Mouse (Mus musculus): ENCODE data around the gene Sbno1. TPM values are rescaled to one million over a fixed set of nuclear protein-coding genes. Genes with fewer than 3 reads are reported as not detected.
"Not testable (repeated sequence)": the region's sequence is repeated elsewhere in the genome, so short reads cannot be mapped to it uniquely, and the experiment has no call there.

Sbno1 gene
- polyA plus RNA-seq, 1 experiment from 2014 or later = 65.5 TPM

- WGBS = 87% methylated on average over 6 of the region's 6 CpGs
- Histone ChIP-seq H3K4me3 (no peak overlapping the region), H3K36me3 (peaks cover 15% of the 10 kb centered on the region), H3K9me3 (replicated peaks) (no peaks in the 10 kb centered on the region), H3K9ac (no peak overlapping the region), H3K4me2 (no peak overlapping the region), H3K27me3 (no peaks in the 10 kb centered on the region), H3K4me1 (replicated peaks) (no peaks in the 10 kb centered on the region), H3K27ac (no peak overlapping the region)
- ATAC-seq (replicated peaks; ENCODE audit: insufficient number of reproducible peaks, insufficient read depth, low FRiP score, low read depth) = no peak
These were observed 61.5 kb downstream of the Sbno1 start for GRCm38 (mm10) chr5:124364173-124364918.

GRCm38 (mm10) chr5:124362982-124363381 is 62.8 kb downstream of the Sbno1 start, which contains the start of gene Cdk2ap1:
TSS of gene Cdk2ap1 (minus strand) at chr5:124363082.
- not testable (repeated sequence) for H3K4me1 ChIP-seq (replicated peaks); H3K27me3 ChIP-seq; H3K36me3 ChIP-seq; ATAC-seq (replicated peaks; ENCODE audit: insufficient number of reproducible peaks, insufficient read depth, low FRiP score, low read depth); H3K4me3 ChIP-seq; H3K4me2 ChIP-seq; H3K9ac ChIP-seq; H3K27ac ChIP-seq; H3K9me3 ChIP-seq (replicated peaks)
- WGBS = 92% methylated on average over 5 of the region's 5 CpGs

GRCm38 (mm10) chr5:124359641-124360040 is 66.2 kb downstream of the Sbno1 start:
- no peak overlapping the region for H3K4me2 ChIP-seq
- 75% methylated on average over 2 of the region's 2 CpGs for WGBS
- no peaks in the 10 kb centered on the region for H3K27me3 ChIP-seq
- H3K27ac ChIP-seq = no peak overlapping the region
- H3K36me3 ChIP-seq = no peaks in the 10 kb centered on the region
- peaks cover 2% of the 10 kb centered on the region; the same call in 1 of the 2 replicates for H3K4me1 ChIP-seq (replicated peaks)
- H3K9me3 ChIP-seq (replicated peaks) = no peaks in the 10 kb centered on the region
- H3K9ac ChIP-seq = no peak overlapping the region
- H3K4me3 ChIP-seq = no peak overlapping the region
- ATAC-seq (replicated peaks; ENCODE audit: insufficient number of reproducible peaks, insufficient read depth, low FRiP score, low read depth) = no peak

- H3K36me3 ChIP-seq = no peaks in the 10 kb centered on the region
- H3K9ac ChIP-seq = no peak overlapping the region
- no peak overlapping the region for H3K4me3 ChIP-seq
- H3K27ac ChIP-seq = no peak overlapping the region
- H3K4me1 ChIP-seq (replicated peaks) = peaks cover 11% of the 10 kb centered on the region
- 45% methylated on average over 3 of the region's 3 CpGs for WGBS
- no peak for ATAC-seq (replicated peaks; ENCODE audit: insufficient number of reproducible peaks, insufficient read depth, low FRiP score, low read depth)
- H3K27me3 ChIP-seq = no peaks in the 10 kb centered on the region
- H3K9me3 ChIP-seq (replicated peaks) = no peaks in the 10 kb centered on the region
- H3K4me2 ChIP-seq = no peak overlapping the region
These were observed 69.1 kb downstream of the Sbno1 start for GRCm38 (mm10) chr5:124356695-124357094.

GRCm38 (mm10) chr5:124355425-124355959 is 70.3 kb downstream of the Sbno1 start:
- no peaks in the 10 kb centered on the region for H3K27me3 ChIP-seq
- H3K4me1 ChIP-seq (replicated peaks) = peaks cover 23% of the 10 kb centered on the region
- ATAC-seq (replicated peaks; ENCODE audit: insufficient number of reproducible peaks, insufficient read depth, low FRiP score, low read depth) = no peak
- peak overlapping the region; percentile 97 for H3K4me3 ChIP-seq
- H3K9me3 ChIP-seq (replicated peaks) = no peaks in the 10 kb centered on the region
- peak overlapping the region; percentile 94 for H3K4me2 ChIP-seq
- H3K27ac ChIP-seq = no peak overlapping the region
- WGBS = 4% methylated on average over 12 of the region's 12 CpGs
- peak overlapping the region; percentile 28 for H3K9ac ChIP-seq
- no peaks in the 10 kb centered on the region for H3K36me3 ChIP-seq

- Histone ChIP-seq H3K27me3 (no peaks in the 10 kb centered on the region), H3K4me2 (peak overlapping the region; percentile 94), H3K9ac (peak overlapping the region; percentile 99), H3K4me1 (replicated peaks) (peaks cover 27% of the 10 kb centered on the region), H3K9me3 (replicated peaks) (no peaks in the 10 kb centered on the region), H3K4me3 (peak overlapping the region; percentile 97), H3K27ac (peak overlapping the region; percentile 99), H3K36me3 (no peaks in the 10 kb centered on the region)
- peak; percentile 43 for ATAC-seq (replicated peaks; ENCODE audit: insufficient number of reproducible peaks, insufficient read depth, low FRiP score, low read depth)
- WGBS = under 1% methylated on average over 36 of the region's 60 CpGs
These were observed 71.0 kb downstream of the Sbno1 start for GRCm38 (mm10) chr5:124354574-124355424.

- Histone ChIP-seq H3K27me3 (no peaks in the 10 kb centered on the region), H3K4me3 (peak overlapping the region; percentile 97), H3K36me3 (peaks cover 6% of the 10 kb centered on the region), H3K9ac (peak overlapping the region; percentile 99), H3K9me3 (replicated peaks) (no peaks in the 10 kb centered on the region), H3K4me2 (peak overlapping the region; percentile 94), H3K4me1 (replicated peaks) (peaks cover 27% of the 10 kb centered on the region), H3K27ac (peak overlapping the region; percentile 99)
- peak; percentile 16; the same call in 1 of the 2 replicates for ATAC-seq (replicated peaks; ENCODE audit: insufficient number of reproducible peaks, insufficient read depth, low FRiP score, low read depth)
- under 1% methylated on average over 89 of the region's 132 CpGs for WGBS
These were observed 71.9 kb downstream of the Sbno1 start for GRCm38 (mm10) chr5:124353726-124354547.

GRCm38 (mm10) chr5:124353011-124353725 is 72.6 kb downstream of the Sbno1 start:
- no peak for ATAC-seq (replicated peaks; ENCODE audit: insufficient number of reproducible peaks, insufficient read depth, low FRiP score, low read depth)
- peaks cover 27% of the 10 kb centered on the region for H3K4me1 ChIP-seq (replicated peaks)
- H3K9ac ChIP-seq = peak overlapping the region; percentile 99
- peaks cover 13% of the 10 kb centered on the region for H3K36me3 ChIP-seq
- under 1% methylated on average over 30 of the region's 32 CpGs for WGBS
- H3K9me3 ChIP-seq (replicated peaks) = no peaks in the 10 kb centered on the region
- peak overlapping the region; percentile 99 for H3K27ac ChIP-seq
- no peaks in the 10 kb centered on the region for H3K27me3 ChIP-seq
- peak overlapping the region; percentile 97 for H3K4me3 ChIP-seq
- peak overlapping the region; percentile 94 for H3K4me2 ChIP-seq

- H3K4me2 ChIP-seq = peak overlapping the region; percentile 94
- peak; percentile 87 for ATAC-seq (replicated peaks; ENCODE audit: insufficient number of reproducible peaks, insufficient read depth, low FRiP score, low read depth)
- peaks cover 27% of the 10 kb centered on the region for H3K4me1 ChIP-seq (replicated peaks)
- H3K9me3 ChIP-seq (replicated peaks) = no peaks in the 10 kb centered on the region
- no peaks in the 10 kb centered on the region for H3K27me3 ChIP-seq
- H3K27ac ChIP-seq = peak overlapping the region; percentile 99
- WGBS = 2% methylated on average over 30 of the region's 30 CpGs
- peaks cover 17% of the 10 kb centered on the region for H3K36me3 ChIP-seq
- peak overlapping the region; percentile 99 for H3K9ac ChIP-seq
- peak overlapping the region; percentile 97 for H3K4me3 ChIP-seq
These were observed 73.5 kb downstream of the Sbno1 start for GRCm38 (mm10) chr5:124352141-124352920.

GRCm38 (mm10) chr5:124351604-124352003 is 74.2 kb downstream of the Sbno1 start:
- H3K4me2 ChIP-seq = peak overlapping the region; percentile 94
- peak overlapping the region; percentile 99 for H3K27ac ChIP-seq
- peak overlapping the region; percentile 97 for H3K4me3 ChIP-seq
- WGBS = 47% methylated on average over 3 of the region's 3 CpGs
- H3K4me1 ChIP-seq (replicated peaks) = peaks cover 27% of the 10 kb centered on the region
- H3K27me3 ChIP-seq = no peaks in the 10 kb centered on the region
- H3K36me3 ChIP-seq = peaks cover 22% of the 10 kb centered on the region
- H3K9ac ChIP-seq = peak overlapping the region; percentile 99
- no peak for ATAC-seq (replicated peaks; ENCODE audit: insufficient number of reproducible peaks, insufficient read depth, low FRiP score, low read depth)
- no peaks in the 10 kb centered on the region for H3K9me3 ChIP-seq (replicated peaks)

All from heart, embryonic 15.5 days (tissue).